Mouse (Mus musculus): ENCODE measurements at regions not wholly inside any gene's neighbourhood (a gene's known extent, or its start where the extent isn't known, plus 50 kb on each side); places are given as distances from the start of the nearest gene placed in this dataset.

DNA sequence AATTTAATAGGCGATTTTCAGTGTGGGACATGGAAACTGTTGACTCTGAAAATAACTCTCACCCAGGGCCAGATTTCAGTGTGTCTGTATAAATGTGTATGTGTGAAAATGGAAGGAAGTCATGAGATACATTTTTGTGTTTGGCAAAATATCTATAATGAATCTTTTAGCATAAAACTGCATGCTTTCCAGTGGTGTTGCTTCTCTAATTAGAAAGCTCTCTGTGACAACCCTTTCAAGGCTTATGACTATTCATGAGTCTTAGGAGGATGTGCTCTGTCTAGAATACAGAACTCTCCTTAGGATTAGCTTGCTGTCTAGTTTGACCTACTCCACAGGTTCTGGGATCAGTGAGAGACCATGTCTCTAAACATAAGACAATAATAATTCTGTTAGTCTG is 474.2 kb downstream of the 1810013L24Rik start:
- H3K4me3 ChIP-seq: no peak overlapping the region
- no peak overlapping the region for H3K27ac ChIP-seq
- no peaks in the 10 kb centered on the region for H3K36me3 ChIP-seq
- no peak for ATAC-seq (ENCODE audit: insufficient number of reproducible peaks, insufficient read depth, low FRiP score, low TSS enrichment)
- no peak overlapping the region for H3K9ac ChIP-seq
- H3K27me3 ChIP-seq: no peaks in the 10 kb centered on the region
- no peaks in the 10 kb centered on the region for H3K9me3 ChIP-seq
- H3K4me2 ChIP-seq (replicated peaks): no peak overlapping the region
- 94% methylated on average over 1 of the region's 1 CpGs for WGBS
- H3K4me1 ChIP-seq: no peaks in the 10 kb centered on the region

DNA sequence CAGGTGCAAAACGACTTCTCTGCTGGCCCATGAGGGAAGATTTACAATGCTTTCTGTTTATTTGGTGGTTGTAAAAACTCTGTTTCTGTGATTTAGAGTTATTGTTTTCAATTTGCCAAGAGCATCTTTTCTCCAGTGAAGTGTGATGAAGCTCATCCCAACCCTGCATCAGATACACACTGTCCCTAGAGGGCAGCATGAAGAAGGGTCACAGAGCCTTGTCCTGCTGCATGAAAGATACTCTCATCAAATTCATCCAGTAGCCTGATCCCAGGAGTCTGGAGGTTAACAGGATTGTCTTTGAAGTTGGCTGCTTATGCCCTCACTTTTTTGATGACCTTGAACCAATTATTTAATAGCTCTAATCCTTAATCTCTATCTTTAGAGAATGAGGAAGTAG is 480.8 kb downstream of the 1810013L24Rik start:
- H3K27ac ChIP-seq: no peak overlapping the region
- H3K4me2 ChIP-seq (replicated peaks): no peak overlapping the region
- no peak overlapping the region for H3K9ac ChIP-seq
- 29% methylated on average over 1 of the region's 1 CpGs for WGBS
- ATAC-seq (ENCODE audit: insufficient number of reproducible peaks, insufficient read depth, low FRiP score, low TSS enrichment): no peak
- H3K36me3 ChIP-seq: no peaks in the 10 kb centered on the region
- H3K9me3 ChIP-seq: no peaks in the 10 kb centered on the region
- H3K4me3 ChIP-seq: no peak overlapping the region
- no peaks in the 10 kb centered on the region for H3K4me1 ChIP-seq
- H3K27me3 ChIP-seq: no peaks in the 10 kb centered on the region

DNA sequence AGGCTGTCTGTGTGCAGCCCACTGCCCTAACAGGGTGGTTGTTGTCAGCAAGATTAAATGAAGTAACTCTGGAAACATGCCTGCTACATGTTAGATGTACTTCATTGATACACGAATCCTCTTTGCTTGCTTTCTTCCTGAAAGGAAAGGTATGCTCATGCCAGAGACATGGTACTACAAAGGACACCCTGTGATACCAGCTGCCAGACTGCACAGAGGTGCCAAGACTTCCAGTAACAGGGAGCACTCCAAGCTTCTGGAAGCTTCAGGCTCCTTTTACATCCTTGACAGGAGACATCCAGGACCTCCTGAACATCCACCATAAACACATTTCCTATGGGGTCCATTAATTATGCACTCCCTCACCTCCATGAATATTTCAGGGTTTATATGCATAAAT is 505.7 kb downstream of the 1810013L24Rik start:
- Histone ChIP-seq H3K27me3 (no peaks in the 10 kb centered on the region), H3K4me2 (replicated peaks) (no peak overlapping the region), H3K27ac (no peak overlapping the region), H3K36me3 (no peaks in the 10 kb centered on the region), H3K4me3 (no peak overlapping the region), H3K4me1 (no peaks in the 10 kb centered on the region), H3K9ac (no peak overlapping the region), H3K9me3 (no peaks in the 10 kb centered on the region)
- WGBS: 91% methylated on average over 1 of the region's 1 CpGs
- ATAC-seq (ENCODE audit: insufficient number of reproducible peaks, insufficient read depth, low FRiP score, low TSS enrichment): no peak

DNA sequence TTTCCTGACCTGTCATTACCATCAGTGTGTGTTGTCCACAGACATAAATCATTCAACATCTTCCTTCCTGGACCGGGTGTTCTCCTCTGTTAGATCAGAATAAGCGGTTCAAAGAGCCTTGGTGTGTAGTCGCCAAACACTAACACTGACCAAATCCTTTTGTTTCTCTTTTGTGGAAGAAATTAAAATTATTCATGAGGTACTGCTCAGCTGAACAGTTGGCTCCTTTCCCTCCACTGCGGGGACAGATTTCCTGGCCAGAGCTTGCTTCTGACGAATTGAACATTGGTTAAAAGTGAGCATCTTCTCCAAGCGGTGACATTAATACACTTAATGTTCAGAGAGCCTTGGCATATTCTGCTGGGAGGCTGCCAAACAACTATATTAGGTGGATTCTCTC is 506.2 kb downstream of the 1810013L24Rik start:
- no peaks in the 10 kb centered on the region for H3K36me3 ChIP-seq
- H3K9ac ChIP-seq: no peak overlapping the region
- no peaks in the 10 kb centered on the region for H3K4me1 ChIP-seq
- no peaks in the 10 kb centered on the region for H3K9me3 ChIP-seq
- no peak overlapping the region for H3K4me2 ChIP-seq (replicated peaks)
- WGBS: 87% methylated on average over 6 of the region's 6 CpGs
- H3K27me3 ChIP-seq: no peaks in the 10 kb centered on the region
- no peak for ATAC-seq (ENCODE audit: insufficient number of reproducible peaks, insufficient read depth, low FRiP score, low TSS enrichment)
- H3K27ac ChIP-seq: no peak overlapping the region
- H3K4me3 ChIP-seq: no peak overlapping the region

DNA sequence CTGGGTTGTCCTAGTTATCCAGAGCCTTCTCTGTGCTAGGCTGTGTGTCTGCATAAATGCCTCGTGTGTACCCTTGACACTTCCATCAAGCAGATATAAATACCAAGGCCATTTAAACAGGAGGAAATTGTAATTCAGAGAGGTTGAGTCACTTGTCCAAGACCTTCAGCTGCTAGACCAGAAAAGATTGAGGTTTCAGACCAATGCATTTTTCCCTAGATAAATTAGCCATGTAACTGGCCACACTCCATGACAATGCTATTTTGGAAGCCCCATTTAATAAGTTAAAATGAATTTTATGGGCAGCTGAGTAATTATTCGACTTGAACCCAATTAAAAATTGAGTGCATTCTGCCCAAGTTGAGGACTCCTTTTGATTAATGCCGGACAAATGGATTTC is 509.6 kb downstream of the 1810013L24Rik start:
- no peak overlapping the region for H3K27ac ChIP-seq
- no peaks in the 10 kb centered on the region for H3K36me3 ChIP-seq
- ATAC-seq (ENCODE audit: insufficient number of reproducible peaks, insufficient read depth, low FRiP score, low TSS enrichment): no peak
- H3K4me3 ChIP-seq: no peak overlapping the region
- H3K4me1 ChIP-seq: no peaks in the 10 kb centered on the region
- 75% methylated on average over 3 of the region's 3 CpGs for WGBS
- no peak overlapping the region for H3K9ac ChIP-seq
- no peak overlapping the region for H3K4me2 ChIP-seq (replicated peaks)
- H3K27me3 ChIP-seq: no peaks in the 10 kb centered on the region
- H3K9me3 ChIP-seq: no peaks in the 10 kb centered on the region

DNA sequence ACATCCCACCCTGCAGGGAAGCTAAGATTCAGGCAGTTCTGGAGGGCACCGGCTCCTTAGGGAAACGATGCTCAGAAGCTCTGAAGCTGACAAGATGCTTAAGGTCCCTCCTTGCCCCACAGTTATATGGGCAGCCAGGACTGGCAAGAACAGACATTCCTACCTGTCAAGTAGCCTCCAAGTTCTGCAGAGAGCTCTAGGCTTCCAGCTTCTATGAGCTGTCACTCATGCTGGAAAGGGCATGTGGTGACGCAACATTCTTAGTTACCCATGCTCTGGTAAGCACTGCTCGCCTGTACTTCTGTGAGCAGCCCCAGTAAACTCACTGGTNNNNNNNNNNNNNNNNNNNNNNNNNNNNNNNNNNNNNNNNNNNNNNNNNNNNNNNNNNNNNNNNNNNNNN is 511.3 kb downstream of the 1810013L24Rik start:
- WGBS: 81% methylated on average over 4 of the region's 4 CpGs
- ATAC-seq (ENCODE audit: insufficient number of reproducible peaks, insufficient read depth, low FRiP score, low TSS enrichment): no peak
- Histone ChIP-seq H3K4me3 (no peak overlapping the region), H3K9ac (no peak overlapping the region), H3K9me3 (no peaks in the 10 kb centered on the region), H3K36me3 (no peaks in the 10 kb centered on the region), H3K27me3 (no peaks in the 10 kb centered on the region), H3K4me2 (replicated peaks) (no peak overlapping the region), H3K4me1 (no peaks in the 10 kb centered on the region), H3K27ac (no peak overlapping the region)

DNA sequence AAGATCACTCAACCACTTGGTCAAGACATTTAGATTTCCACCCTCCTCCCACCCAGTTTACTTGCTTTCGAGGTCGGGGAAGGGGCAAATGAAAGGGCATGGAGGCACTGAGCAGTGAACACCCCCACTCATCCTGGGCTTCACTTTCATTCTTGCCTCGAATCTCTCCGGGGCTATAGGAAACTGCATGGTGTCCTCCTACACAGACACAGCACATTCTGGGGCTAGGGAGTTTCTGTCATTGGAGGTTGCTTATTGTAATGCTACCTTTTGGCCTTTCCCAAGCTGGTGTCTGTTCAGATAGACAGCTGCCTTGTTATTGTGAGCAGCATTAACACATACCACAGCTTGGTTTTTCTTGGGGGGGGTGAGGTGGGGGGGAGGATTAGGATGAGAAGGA is 523.9 kb downstream of the 1810013L24Rik start:
- H3K36me3 ChIP-seq: no peaks in the 10 kb centered on the region
- no peaks in the 10 kb centered on the region for H3K9me3 ChIP-seq
- WGBS: 80% methylated on average over 4 of the region's 4 CpGs
- H3K4me1 ChIP-seq: no peaks in the 10 kb centered on the region
- H3K4me3 ChIP-seq: no peak overlapping the region
- no peaks in the 10 kb centered on the region for H3K27me3 ChIP-seq
- ATAC-seq (ENCODE audit: insufficient number of reproducible peaks, insufficient read depth, low FRiP score, low TSS enrichment): no peak
- no peak overlapping the region for H3K4me2 ChIP-seq (replicated peaks)
- no peak overlapping the region for H3K9ac ChIP-seq
- H3K27ac ChIP-seq: no peak overlapping the region

DNA sequence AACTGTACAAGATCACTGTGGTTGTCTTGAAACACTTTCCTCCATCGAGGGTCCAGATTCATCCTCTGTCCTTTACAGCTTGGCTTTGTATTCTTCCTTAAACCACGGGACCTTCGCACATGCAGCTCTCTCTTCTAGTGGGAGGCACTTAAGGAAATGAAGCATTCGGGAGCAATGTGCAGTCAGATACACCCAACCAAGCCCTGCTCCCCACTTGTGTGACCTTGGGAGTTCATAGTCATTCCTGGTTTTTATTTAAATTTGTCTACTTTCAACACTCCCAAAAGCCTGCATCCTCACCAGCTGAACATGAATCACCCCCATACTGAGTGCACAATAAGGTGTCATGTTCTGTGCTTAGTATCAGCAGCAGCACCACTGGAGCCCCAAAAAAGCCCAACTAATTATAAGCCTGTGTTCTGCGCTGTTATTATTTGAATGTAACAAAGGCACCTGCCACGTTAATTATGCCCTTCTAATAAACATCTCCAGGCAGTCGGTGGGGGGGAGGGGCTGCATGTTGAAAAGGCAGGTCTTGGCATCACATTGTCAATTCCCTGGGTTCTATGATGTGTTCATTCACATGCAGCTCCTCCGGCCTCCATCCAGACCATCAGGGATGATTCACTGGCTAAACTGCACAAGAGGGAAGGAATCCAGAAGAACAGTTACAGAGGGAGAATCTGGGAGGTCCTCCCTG is 524.6 kb downstream of the 1810013L24Rik start:
- H3K27ac ChIP-seq: no peak overlapping the region
- H3K27me3 ChIP-seq: no peaks in the 10 kb centered on the region
- ATAC-seq (ENCODE audit: insufficient number of reproducible peaks, insufficient read depth, low FRiP score, low TSS enrichment): no peak
- H3K9ac ChIP-seq: no peak overlapping the region
- H3K36me3 ChIP-seq: no peaks in the 10 kb centered on the region
- no peaks in the 10 kb centered on the region for H3K9me3 ChIP-seq
- no peak overlapping the region for H3K4me2 ChIP-seq (replicated peaks)
- no peak overlapping the region for H3K4me3 ChIP-seq
- 79% methylated on average over 8 of the region's 8 CpGs for WGBS
- H3K4me1 ChIP-seq: no peaks in the 10 kb centered on the region

DNA sequence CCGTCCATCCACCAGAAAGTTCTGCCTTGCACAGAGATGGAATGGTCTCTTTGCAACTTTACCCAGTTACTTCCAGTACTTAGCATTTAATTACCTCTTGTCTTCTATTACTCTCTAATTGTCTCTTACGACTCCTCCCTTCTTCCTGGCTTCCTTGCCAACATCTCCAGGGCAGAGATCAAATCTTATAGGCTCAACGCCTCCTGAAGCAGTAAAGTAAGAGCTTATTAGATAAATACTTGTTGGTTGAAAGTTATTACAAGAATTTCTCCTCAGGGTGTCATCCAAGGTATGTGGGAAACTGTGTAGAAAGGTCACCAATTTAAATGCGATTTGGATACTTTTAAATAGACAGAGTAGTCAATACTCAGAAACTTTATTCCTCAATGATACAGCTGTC is 528.8 kb downstream of the 1810013L24Rik start:
- WGBS: 71% methylated on average over 4 of the region's 4 CpGs
- no peaks in the 10 kb centered on the region for H3K4me1 ChIP-seq
- no peak overlapping the region for H3K27ac ChIP-seq
- no peak overlapping the region for H3K4me2 ChIP-seq (replicated peaks)
- no peaks in the 10 kb centered on the region for H3K9me3 ChIP-seq
- H3K36me3 ChIP-seq: no peaks in the 10 kb centered on the region
- H3K4me3 ChIP-seq: no peak overlapping the region
- no peaks in the 10 kb centered on the region for H3K27me3 ChIP-seq
- ATAC-seq (ENCODE audit: insufficient number of reproducible peaks, insufficient read depth, low FRiP score, low TSS enrichment): no peak
- H3K9ac ChIP-seq: no peak overlapping the region

DNA sequence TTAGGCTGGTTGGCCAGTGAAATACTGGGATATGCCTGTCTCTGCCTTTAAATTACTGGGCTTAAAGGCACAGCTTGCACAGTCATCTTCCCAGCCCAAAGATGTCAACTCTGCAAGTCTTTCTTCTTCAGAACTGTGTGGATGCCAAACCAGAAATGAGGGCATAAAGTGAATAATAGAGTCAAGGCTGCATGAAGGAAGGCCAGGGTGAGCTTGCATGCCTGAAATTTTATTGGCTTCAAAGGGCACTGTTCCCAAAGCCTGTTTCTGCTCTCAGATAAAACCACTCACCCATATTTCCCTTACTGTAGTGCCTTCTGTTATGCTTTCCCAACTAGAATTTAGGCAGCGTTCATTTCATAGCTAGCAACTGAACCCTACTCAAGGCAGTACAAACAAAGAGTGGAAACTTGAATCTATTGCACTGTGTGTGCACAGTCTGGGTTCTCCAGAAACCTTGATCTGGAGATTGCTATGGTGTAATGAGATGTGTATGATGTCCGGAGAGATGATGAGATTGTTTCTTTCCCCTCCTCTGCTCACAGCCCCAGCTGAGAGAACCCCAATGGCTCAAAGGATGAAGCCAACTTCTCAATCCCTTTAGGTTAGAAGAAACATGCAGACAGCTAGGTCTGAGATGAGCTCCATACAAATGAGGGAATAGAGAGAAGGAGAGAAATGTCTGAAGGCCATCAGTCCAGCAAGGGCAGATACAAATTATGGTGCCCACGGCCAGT is 529.7 kb downstream of the 1810013L24Rik start:
- no peak overlapping the region for H3K4me3 ChIP-seq
- H3K4me1 ChIP-seq: no peaks in the 10 kb centered on the region
- no peak for ATAC-seq (ENCODE audit: insufficient number of reproducible peaks, insufficient read depth, low FRiP score, low TSS enrichment)
- no peaks in the 10 kb centered on the region for H3K9me3 ChIP-seq
- no peak overlapping the region for H3K4me2 ChIP-seq (replicated peaks)
- H3K27me3 ChIP-seq: no peaks in the 10 kb centered on the region
- no peaks in the 10 kb centered on the region for H3K36me3 ChIP-seq
- no peak overlapping the region for H3K9ac ChIP-seq
- H3K27ac ChIP-seq: no peak overlapping the region
- WGBS: 85% methylated on average over 3 of the region's 3 CpGs

DNA sequence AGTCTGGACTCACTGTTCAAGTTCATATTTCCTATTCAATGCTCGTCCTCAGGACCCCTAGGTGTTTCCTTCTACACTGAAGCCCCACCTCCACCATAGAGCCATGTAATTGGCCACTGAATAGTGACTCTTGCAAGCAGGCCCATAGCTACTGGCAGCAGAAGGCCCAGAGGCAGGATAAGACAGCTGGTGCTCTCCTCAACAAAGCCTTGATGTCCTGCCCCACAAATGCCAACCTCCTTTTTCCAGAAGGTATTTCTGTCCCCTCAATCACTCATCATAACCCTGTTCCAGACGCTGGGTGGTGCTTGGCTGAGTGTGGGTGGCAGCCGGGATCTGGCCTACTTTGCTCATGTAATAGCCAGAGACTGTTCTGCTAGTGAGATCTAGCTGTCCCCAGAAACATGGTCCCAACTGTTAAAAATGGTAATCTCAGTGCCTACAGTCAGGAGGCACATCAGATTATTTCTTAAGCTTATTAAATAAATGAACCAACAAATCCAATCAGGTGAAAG is 530.9 kb downstream of the 1810013L24Rik start:
- Histone ChIP-seq H3K4me3 (no peak overlapping the region), H3K27me3 (no peaks in the 10 kb centered on the region), H3K36me3 (no peaks in the 10 kb centered on the region), H3K9ac (no peak overlapping the region), H3K27ac (no peak overlapping the region), H3K4me2 (replicated peaks) (no peak overlapping the region), H3K4me1 (no peaks in the 10 kb centered on the region), H3K9me3 (no peaks in the 10 kb centered on the region)
- ATAC-seq (ENCODE audit: insufficient number of reproducible peaks, insufficient read depth, low FRiP score, low TSS enrichment): no peak
- WGBS: 70% methylated on average over 3 of the region's 3 CpGs

DNA sequence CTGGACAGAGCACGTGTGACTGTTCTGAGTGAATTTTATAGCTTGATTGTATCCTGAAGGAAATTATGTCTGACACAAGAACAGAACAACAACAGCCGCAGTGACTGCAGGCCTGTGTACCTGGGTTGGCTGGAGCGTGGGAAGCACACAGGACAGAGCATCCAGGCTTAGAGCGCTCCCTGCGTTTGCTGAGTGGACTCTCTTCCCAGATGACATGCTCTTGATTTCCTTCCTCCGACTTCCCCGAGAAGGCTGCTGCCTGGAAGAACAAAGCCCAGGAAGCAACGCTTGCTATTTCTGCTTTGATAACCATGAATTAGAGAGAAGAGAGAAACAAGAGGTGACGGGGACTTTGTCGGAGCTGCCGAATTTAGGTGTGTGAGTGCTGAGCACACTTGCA is 532.2 kb downstream of the 1810013L24Rik start:
- Histone ChIP-seq H3K4me2 (replicated peaks) (no peak overlapping the region), H3K27ac (no peak overlapping the region), H3K27me3 (no peaks in the 10 kb centered on the region), H3K4me1 (no peaks in the 10 kb centered on the region), H3K9me3 (no peaks in the 10 kb centered on the region), H3K36me3 (no peaks in the 10 kb centered on the region), H3K4me3 (no peak overlapping the region), H3K9ac (no peak overlapping the region)
- ATAC-seq (ENCODE audit: insufficient number of reproducible peaks, insufficient read depth, low FRiP score, low TSS enrichment): no peak
- WGBS: 46% methylated on average over 11 of the region's 11 CpGs
